Mouse (Mus musculus): Measurements from ENCODE around the gene Mpv17l.
A peak's percentile ranks its signal among the peaks of the same experiment; 100 is the strongest.
"Not testable (repeated sequence)": the region's sequence is repeated elsewhere in the genome, so short reads cannot be mapped to it uniquely, and the experiment has no call there.

Gene Mpv17l

DNA sequence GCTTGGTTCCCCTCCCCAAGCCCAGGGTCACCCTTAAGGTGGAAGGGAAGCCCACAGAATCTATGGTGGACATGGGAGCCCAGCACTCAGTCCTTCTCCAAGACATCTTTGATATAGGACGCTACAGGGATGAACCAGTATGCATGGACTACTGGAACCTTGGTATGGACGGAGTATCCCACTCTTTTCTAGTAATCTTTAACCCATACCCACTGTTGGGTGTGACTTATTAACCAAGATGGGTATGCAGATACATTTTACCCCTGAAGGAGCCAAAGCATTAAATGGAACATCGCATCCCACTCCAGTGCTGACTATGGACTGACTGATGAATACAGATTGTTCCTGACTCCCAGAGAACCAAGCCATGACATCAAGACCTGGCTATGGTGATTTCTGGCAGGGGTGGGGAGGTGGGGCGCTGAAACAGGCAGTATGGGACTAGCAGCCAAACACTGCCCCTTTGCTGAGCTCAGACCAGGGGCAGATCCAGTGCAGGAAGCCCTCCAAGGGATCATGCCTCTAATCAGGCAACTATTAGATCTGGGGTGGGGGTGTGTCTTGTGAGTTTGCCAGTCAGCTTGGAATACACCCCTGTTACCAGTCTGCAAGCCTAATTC is 24.6 kb downstream of the Mpv17l start:
- DNase-seq (ENCODE audit: extremely low spot score) = no peak

DNA sequence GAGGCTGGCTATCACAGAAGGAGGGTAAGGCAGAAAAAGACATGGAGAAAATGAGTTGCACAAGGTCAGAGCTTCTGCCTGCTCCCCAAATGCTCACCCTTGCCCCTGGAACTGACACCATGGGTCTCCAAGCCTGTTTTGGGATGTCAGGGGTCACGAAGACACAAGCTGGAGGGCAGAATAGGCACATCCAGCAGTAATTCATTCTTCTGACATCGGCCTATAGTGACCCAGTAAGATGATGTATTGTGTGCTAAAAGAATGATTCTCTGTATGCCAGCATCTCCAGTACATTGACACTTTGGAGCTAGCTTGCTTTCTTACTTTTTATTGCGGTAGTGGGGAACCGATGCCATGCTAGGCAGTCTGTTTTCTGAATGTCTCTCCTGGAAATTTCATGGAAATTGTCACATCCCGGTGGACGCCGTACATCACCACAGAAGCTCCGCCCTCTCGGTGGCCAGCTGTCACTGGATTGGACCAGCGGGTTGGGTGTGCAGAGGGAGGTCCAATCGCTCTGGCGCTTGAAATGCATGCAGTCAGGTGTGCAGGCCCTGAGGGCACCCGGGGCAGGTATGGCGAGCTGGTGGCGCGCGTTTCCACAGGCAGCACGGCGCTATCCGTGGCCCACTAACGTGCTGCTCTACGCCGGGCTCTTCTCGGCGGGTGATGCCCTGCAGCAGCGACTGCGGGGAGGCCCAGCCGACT is 37.3 kb downstream of the Mpv17l start:
- peak; percentile 62 for DNase-seq (ENCODE audit: extremely low spot score)

DNA sequence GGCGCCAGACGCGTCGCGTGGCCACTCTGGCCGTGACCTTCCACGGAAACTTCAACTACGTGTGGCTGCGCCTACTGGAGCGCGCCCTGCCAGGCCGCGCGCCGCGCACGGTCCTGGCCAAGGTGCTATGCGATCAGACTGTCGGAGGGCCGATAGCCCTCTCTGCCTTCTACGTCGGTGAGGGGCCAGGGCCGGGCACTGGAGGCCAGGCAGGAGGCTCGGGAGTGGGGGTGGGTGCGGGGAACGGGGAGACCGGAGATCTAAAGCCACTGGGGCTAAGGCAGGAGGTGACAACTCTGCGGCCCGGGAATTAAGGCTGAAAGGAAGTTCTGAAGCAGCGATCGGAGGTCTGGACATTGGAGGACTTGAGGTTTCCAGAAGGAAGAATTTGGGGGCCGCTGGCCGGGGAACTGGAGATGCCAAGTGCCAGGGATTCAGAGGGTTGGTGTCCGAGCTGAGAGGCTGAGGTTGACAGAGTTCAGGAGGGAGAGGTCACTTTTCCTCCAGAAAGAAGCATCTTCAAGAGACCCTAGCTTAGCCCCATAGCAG is 38.0 kb downstream of the Mpv17l start:
- DNase-seq (ENCODE audit: extremely low spot score) = no peak

DNA sequence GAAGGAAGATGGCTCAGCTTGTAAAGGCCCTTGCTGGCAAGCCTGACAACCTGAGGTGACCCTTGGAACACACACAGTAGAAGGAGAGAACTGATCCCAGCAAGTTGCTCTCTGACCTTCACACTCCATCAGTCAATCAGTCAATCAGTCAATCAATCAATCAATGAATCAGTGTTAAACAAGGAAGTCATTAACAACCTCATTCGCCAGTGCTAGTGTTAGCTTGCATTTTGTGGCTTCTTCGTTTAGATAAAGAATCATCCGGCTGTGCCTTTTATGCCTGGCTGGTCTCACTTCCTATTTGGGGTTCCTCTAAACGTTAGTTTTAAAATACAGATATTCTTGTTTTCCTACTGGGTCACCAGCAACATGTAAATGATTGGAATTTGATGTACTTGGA is 41.2 kb downstream of the Mpv17l start:
- no peak for DNase-seq (ENCODE audit: extremely low spot score)

DNA sequence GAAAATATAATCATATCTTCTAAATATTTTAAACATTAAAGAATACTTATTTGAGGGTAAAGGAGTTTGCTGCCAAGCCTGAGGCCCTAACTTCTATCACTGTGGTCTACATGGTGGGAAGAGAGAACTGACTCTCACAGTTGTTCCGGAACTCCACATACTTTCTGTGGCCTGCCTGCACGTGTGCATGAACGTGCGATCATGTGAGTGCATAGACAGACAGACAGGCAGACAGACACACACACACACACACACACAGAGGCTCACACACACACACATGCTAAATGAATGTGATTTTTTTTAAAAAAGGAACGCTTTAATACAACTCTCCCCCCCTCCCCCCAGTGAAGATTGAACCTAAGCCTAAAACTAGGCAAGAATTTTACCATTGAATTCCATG is 41.8 kb downstream of the Mpv17l start:
- no peak for DNase-seq (ENCODE audit: extremely low spot score)

DNA sequence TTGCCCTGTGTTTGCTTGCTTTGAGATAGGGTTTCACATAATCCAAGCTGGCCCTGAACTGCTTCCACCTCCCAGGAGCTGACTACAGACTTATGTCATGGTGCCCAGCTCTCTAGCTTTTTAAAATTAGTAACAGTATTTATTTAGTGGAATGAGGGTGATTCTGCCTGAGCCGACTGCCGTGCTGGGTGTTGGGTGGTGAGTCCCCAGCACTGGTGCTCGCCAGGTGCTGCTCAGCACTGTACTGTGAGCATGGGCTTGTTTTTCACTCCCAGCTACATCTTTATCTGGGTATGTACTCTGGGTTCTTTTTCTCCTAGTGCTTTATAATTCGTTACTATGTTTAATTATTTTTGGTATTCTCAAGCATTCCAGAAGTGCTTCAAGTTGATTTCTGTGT is 42.2 kb downstream of the Mpv17l start:
- DNase-seq (ENCODE audit: extremely low spot score) = no peak

GRCm38 (mm10) chr16:13946306-13946705 is 43.3 kb downstream of the Mpv17l start:
- no peak for DNase-seq (ENCODE audit: extremely low spot score)

DNA sequence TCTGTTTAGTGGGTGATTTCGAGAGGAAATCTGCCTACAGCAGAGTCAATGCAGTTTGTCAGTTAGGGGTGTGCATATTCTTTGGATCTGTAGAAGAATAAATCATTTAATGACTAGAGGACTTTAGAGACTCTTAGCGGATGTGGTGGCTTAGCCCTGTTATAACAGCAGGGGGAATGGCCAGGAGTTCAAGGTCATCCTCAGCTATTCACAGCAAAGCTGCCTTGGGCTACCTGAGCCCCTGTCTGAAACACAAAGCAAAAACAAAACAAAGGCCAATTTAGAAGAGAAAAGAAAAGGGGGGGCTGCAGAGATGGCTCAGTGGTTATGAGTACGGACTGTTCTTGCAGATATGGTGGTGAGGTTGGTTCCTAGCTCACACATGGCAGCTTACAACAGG is 48.3 kb downstream of the Mpv17l start:
- no peak for DNase-seq (ENCODE audit: extremely low spot score)

DNA sequence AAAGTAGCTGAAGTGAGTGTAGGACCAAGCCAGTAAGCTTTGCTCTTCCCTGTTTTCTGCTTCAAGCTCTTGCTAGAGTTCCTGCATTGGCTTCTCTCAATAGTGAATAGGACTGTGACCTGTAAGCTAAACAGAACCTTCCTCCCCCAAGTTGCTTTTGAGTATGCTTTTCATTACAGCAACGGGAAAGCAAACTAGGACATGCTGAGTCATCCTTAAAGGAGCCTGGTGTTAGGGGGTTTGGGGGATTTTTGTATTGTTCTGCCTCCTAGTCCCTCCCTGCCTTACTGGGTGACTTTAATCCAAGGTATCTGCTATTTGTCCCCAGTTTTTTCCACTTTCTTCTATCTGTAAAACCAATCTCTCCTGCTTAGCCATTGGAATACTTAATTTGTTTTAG is 59.1 kb downstream of the Mpv17l start:
- no peak for DNase-seq (ENCODE audit: extremely low spot score)

DNA sequence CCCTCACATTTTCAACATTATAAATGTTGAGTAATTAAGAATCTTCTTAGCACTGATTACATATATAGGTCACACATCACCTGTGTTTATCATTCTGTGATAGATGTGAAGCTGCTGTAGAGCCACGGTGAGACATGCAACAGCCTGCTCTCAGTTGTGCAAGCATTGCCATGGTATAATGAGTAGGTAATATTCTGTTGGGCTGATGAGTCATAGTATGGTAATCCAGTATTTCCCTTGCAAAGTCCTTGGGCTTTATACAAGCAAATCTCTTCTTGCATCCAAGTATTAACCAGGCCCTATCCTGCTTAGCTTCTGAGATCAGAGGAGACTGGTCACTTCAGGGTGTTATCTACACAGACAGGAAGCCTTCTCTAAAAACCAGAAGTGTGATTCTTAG is 66.1 kb downstream of the Mpv17l start:
- no peak for DNase-seq (ENCODE audit: extremely low spot score)

DNA sequence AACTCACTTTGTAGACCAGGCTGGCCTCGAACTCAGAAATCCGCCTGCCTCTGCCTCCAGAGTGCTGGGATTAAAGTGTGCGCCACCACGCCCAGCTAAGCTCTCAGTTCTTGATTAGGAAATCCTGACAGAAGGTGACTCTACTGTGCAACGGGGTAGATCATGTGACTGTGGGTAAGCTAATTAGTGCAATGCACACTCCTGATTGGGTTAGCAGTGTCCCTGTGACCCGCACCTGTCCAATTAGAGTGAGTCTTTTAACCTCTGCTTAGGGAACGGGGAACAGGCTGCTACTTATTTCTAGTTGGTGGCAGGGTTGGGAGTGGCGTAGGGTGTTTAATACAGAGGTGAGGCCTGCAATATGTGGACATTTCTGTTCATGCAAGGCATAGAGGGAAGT is 69.1 kb downstream of the Mpv17l start:
- DNase-seq (ENCODE audit: extremely low spot score) = no peak

DNA sequence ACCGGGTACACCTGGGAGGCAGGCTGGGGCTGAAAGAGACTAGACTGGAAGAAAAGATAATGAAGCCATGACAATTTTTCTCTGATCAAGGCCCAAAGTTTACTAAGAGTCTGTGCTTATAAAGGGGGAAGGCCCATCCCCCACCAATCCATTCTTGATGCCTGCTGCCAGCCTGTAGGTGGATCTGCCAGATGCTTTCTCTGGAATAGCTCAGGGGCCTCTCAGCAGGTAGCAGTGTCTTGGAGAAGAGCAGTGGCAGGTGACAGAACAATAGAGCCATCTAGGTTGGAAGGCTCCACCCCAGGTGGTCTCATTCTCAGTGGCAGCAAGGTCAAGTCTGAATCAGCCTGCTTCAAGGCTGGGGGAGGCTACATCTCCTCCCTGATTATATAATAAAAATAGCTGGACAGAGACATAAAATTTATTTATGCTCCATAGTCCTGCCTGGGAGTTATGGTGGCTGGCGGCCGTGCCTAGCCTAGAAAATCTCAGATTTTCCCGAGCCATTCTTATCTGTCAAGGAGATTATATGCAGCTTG is 73.5 kb downstream of the Mpv17l start:
- not testable (repeated sequence) for DNase-seq (ENCODE audit: extremely low spot score)

- not testable (repeated sequence) for DNase-seq (ENCODE audit: extremely low spot score)
These were observed 74.1 kb downstream of the Mpv17l start for GRCm38 (mm10) chr16:13977026-13977425.

GRCm38 (mm10) chr16:13981726-13982125 is 78.8 kb downstream of the Mpv17l start:
- not testable (repeated sequence) for DNase-seq (ENCODE audit: extremely low spot score)

- no peak for DNase-seq (ENCODE audit: extremely low spot score)
These were observed 80.2 kb downstream of the Mpv17l start for GRCm38 (mm10) chr16:13983161-13983560.

- DNase-seq (ENCODE audit: extremely low spot score) = no peak
These were observed 83.2 kb downstream of the Mpv17l start for GRCm38 (mm10) chr16:13986197-13986573.

DNA sequence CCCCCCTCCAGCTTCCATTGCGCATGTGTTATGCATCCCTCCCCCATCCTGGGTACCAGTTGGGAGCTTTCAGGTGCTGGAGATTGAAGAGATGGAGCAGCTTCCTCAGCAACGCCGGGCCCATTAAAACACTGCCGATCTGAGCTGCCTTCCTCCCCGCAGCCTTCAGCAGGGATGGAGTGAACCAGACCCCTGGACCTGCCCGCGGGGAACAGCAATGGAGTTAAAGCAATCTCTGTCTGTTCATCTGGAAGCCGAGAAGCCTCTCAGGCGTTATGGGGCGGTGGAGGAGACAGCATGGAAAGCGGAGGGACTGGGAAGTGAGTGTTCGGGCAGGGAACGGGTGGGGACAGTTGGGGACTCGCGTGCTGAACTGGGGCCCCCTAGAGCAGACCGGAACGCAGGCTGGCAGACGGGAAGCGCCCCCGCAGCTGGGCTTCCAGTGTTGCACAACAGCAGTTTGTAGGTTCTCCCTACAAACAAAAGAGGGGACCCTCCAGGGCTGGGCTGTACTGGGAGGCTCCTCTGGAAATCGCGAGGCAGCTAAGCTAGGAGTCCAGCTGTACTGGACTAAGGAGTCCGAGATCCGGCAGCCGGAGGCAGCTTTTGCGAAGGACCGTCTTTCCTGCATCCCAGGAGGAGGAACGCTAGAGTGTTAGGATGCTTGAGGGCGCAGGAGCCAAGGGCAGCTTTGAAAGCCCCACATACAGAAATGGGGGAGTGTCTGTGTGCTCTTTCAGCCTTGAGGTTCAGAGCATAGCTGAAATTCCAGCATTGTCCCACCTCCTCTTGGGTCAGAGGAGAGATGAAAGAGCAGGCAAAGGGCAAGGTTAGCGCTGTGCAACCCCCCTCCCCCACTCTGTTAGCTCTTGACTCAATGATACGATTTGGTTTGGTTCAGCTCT is 83.9 kb downstream of the Mpv17l start, which contains the start of the genes 2900011O08Rik and Ifitm7:
Gene 2900011O08Rik (plus strand): TSS at position 31 of the 905 bp plus-strand sequence.
Gene Ifitm7 (minus strand): TSS at position 315 of the 905 bp plus-strand sequence.
- DNase-seq (ENCODE audit: extremely low spot score) = peak; percentile 56

DNA sequence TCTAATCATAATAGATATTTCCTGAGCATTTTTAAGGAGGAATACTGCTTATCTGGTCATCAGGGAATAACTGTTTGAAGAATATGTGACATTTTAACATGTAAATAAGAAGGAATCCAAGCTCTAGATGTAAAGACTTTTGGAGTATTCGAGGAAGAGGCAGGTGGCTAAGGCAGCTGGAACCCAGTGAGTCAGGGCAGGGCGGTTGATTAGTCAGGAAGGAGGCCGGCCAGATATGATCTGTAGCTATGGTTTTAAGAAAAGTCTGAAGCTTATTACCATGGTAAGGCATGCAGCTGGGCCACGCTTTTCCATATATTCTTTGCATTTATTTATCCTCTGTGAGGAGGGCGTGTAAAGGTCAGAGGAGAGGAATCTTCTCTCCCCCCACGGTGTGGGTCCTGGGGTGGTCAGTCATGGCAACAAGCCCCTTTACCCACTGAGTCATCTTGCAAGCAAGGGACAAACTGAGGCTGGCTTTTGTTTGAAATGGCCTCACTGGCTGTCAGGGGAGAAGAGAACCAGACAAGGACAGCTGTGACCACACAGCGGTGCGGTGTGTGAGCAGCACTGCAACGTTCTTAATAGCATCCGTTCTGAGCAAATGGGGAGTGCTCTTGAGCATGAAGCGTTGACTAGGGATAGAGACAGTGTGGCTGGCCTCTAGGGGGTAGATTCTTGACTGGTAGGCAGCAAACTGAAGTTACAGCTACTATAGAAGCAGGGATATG is 89.7 kb downstream of the Mpv17l start:
- DNase-seq (ENCODE audit: extremely low spot score) = no peak

- DNase-seq (ENCODE audit: extremely low spot score) = no peak
These were observed 91.1 kb downstream of the Mpv17l start for GRCm38 (mm10) chr16:13994076-13994475.

- DNase-seq (ENCODE audit: extremely low spot score) = no peak
These were observed 91.5 kb downstream of the Mpv17l start for GRCm38 (mm10) chr16:13994502-13994901.

All from embryo, embryonic 9.5 days (tissue).